Mouse (Mus musculus) bone marrow macrophage, adult 2 months (primary cell): ENCODE data around the gene Supt3.

Source experiments
- CTCF ChIP-seq: IDR thresholded peaks from 2 replicates; pipeline ENCODE4 v1.5.1; 2012; ENCODE audit warnings: low read depth, mild to moderate bottlenecking, low read length, moderate library complexity
- POLR2A ChIP-seq: IDR thresholded peaks from 2 replicates; pipeline ENCODE4 v1.6.1; 2012; ENCODE audit warnings: mild to moderate bottlenecking, low read depth, low read length, borderline replicate concordance

GRCm38 (mm10) chr17:44943536-44944090 lies 166.7 kb downstream of the Supt3 start:
- TF ChIP-seq CTCF = no peak
- TF ChIP-seq POLR2A = no peak
